Mouse (Mus musculus) midbrain, postnatal 0 days (tissue): ENCODE results near the gene Ptpn21. TPM values are rescaled to one million over a fixed set of nuclear protein-coding genes. Genes with fewer than 3 reads are reported as not detected.

Experiments used
- ATAC-seq: fragments of 200-750 bp; cut with Nextera tagmentation; 2 replicates; pipeline ENCODE4 v1.8.0; 2017; ENCODE audit warnings: moderate number of reproducible peaks, mild to moderate bottlenecking, moderate TSS enrichment, moderate library complexity; ENCODE audit not compliant: low FRiP score
- DNase-seq: peaks from one replicate; pipeline ENCODE4 v3.0.0-alpha.2; 2015; ENCODE audit warnings: low spot score
- H3K27ac ChIP-seq: fragments of 300-500 bp; sonication (generic); 2 replicates; pipeline ENCODE4 v1.5.1; 2014; ENCODE audit warnings: low read depth, mild to moderate bottlenecking, low read length, mixed read lengths
- H3K27me3 ChIP-seq: fragments of 300-500 bp; sonication (generic); 2 replicates; pipeline ENCODE4 v1.6.1; 2014; ENCODE audit warnings: low read length, control low read depth, mixed read lengths; ENCODE audit not compliant: insufficient read depth
- H3K36me3 ChIP-seq: fragments of 300-500 bp; sonication (generic); 2 replicates; pipeline ENCODE4 v1.6.1; 2014; ENCODE audit warnings: low read length, control low read depth, mixed read lengths; ENCODE audit not compliant: insufficient read depth
- H3K4me1 ChIP-seq: fragments of 300-500 bp; sonication (generic); 2 replicates; pipeline ENCODE4 v1.6.1; 2014; ENCODE audit warnings: mild to moderate bottlenecking, control low read depth, antibody characterized with exemption, low read length, mixed read lengths; ENCODE audit not compliant: insufficient read depth
- H3K4me2 ChIP-seq: fragments of 300-500 bp; sonication (generic); 2 replicates; pipeline ENCODE4 v1.6.1; 2014; ENCODE audit warnings: low read depth, mild to moderate bottlenecking, low read length, mixed read lengths; ENCODE audit not compliant: poor library complexity, severe bottlenecking
- H3K4me3 ChIP-seq: fragments of 300-500 bp; sonication (generic); 2 replicates; pipeline ENCODE4 v1.5.1; 2014; ENCODE audit warnings: low read depth, mild to moderate bottlenecking, low read length, moderate library complexity
- H3K9ac ChIP-seq: fragments of 300-500 bp; sonication (generic); replicated peaks from 2 replicates; pipeline ENCODE4 v1.6.1; 2014; ENCODE audit warnings: mild to moderate bottlenecking, low read length, moderate library complexity, mixed read lengths; ENCODE audit not compliant: poor library complexity, severe bottlenecking
- H3K9me3 ChIP-seq: fragments of 300-500 bp; sonication (generic); 2 replicates; pipeline ENCODE4 v1.6.1; 2016; ENCODE audit warnings: low read length, control low read depth
- CTCF ChIP-seq: IDR thresholded peaks from 2 replicates; pipeline ENCODE4 v1.5.1; 2016; ENCODE audit warnings: antibody characterized with exemption, mild to moderate bottlenecking
- WGBS: fragments of 180-500 bp; shearing (Covaris S2); extraction: QIAGEN DNeasy Blood & Tissue Kit; methylation state at CpG from one replicate; pipeline ENCODE4 v1.1.7; 2014; 5-methylcytosine and 5-hydroxymethylcytosine counted together
- polyA plus RNA-seq: library from polyadenylated mRNA; unstranded; fragments of >200 nt; fragmentation: Nextera tagmentation; extraction: Ambion mirVana; gene quantifications from 2 replicates; pipeline ENCODE4 v1.2.1, GENCODE M21; 2015
- total RNA-seq: library from RNA; depleted of rRNA; stranded (reverse); fragments of >200 nt; gene quantifications from 2 replicates; pipeline ENCODE4 v1.2.3, GENCODE M21; 2014

Ptpn21 gene
- total and polyA plus RNA-seq, 2 experiments from 2014 or later, result 2.7 to 3.2 TPM

GRCm38 (mm10) chr12:98720628-98721027 is 16.6 kb downstream of the Ptpn21 start:
- H3K27ac ChIP-seq, result no peak overlapping the region
- no peak for ATAC-seq
- 57% methylated on average over 3 of the region's 3 CpGs for WGBS

GRCm38 (mm10) chr12:98716142-98716541 is 21.1 kb downstream of the Ptpn21 start:
- no peak for TF ChIP-seq CTCF
- Histone ChIP-seq H3K9ac (no peak overlapping the region), H3K4me2 (no peak overlapping the region), H3K27me3 (no peaks in the 10 kb centered on the region), H3K4me1 (no peaks in the 10 kb centered on the region), H3K9me3 (no peaks in the 10 kb centered on the region), H3K27ac (no peak overlapping the region), H3K4me3 (no peak overlapping the region), H3K36me3 (no peaks in the 10 kb centered on the region)
- no peak for DNase-seq
- ATAC-seq, result no peak
- 92% methylated on average over 2 of the region's 2 CpGs for WGBS

More at GRCm38 (mm10) chr12:98720628-98721027, 16.6 kb downstream of the Ptpn21 start:
- H3K9ac ChIP-seq, result no peak overlapping the region
- H3K9me3 ChIP-seq, result no peaks in the 10 kb centered on the region
- H3K4me2 ChIP-seq, result no peak overlapping the region
- no peaks in the 10 kb centered on the region for H3K4me1 ChIP-seq
- no peak for TF ChIP-seq CTCF
- no peaks in the 10 kb centered on the region for H3K36me3 ChIP-seq
- H3K4me3 ChIP-seq, result no peak overlapping the region
- H3K27me3 ChIP-seq, result no peaks in the 10 kb centered on the region
- peak; percentile 67 for DNase-seq

GRCm38 (mm10) chr12:98714757-98715156 is 22.4 kb downstream of the Ptpn21 start:
- H3K4me3 ChIP-seq, result no peak overlapping the region
- no peaks in the 10 kb centered on the region for H3K36me3 ChIP-seq
- 26% methylated on average over 11 of the region's 11 CpGs for WGBS
- no peaks in the 10 kb centered on the region for H3K9me3 ChIP-seq
- no peak for ATAC-seq
- no peaks in the 10 kb centered on the region for H3K27me3 ChIP-seq
- no peak for DNase-seq
- H3K4me2 ChIP-seq, result no peak overlapping the region
- no peak overlapping the region for H3K27ac ChIP-seq
- no peak overlapping the region for H3K9ac ChIP-seq
- no peak for TF ChIP-seq CTCF
- no peaks in the 10 kb centered on the region for H3K4me1 ChIP-seq

GRCm38 (mm10) chr12:98713621-98714103 is 23.5 kb downstream of the Ptpn21 start:
- Histone ChIP-seq H3K4me3 (no peak overlapping the region), H3K4me1 (no peaks in the 10 kb centered on the region), H3K36me3 (no peaks in the 10 kb centered on the region), H3K9me3 (no peaks in the 10 kb centered on the region), H3K9ac (no peak overlapping the region), H3K27ac (no peak overlapping the region), H3K4me2 (no peak overlapping the region), H3K27me3 (no peaks in the 10 kb centered on the region)
- ATAC-seq (no peak), DNase-seq (no peak)
- no peak for TF ChIP-seq CTCF
- 57% methylated on average over 7 of the region's 7 CpGs for WGBS

GRCm38 (mm10) chr12:98712819-98713218 is 24.4 kb downstream of the Ptpn21 start:
- ATAC-seq, result no peak
- no peak for TF ChIP-seq CTCF
- 67% methylated on average over 6 of the region's 6 CpGs for WGBS

GRCm38 (mm10) chr12:98703961-98704360 is 33.2 kb downstream of the Ptpn21 start:
- TF ChIP-seq CTCF, result no peak

More at GRCm38 (mm10) chr12:98712819-98713218, 24.4 kb downstream of the Ptpn21 start:
- H3K4me1 ChIP-seq, result no peaks in the 10 kb centered on the region
- H3K9me3 ChIP-seq, result no peaks in the 10 kb centered on the region
- no peak overlapping the region for H3K4me2 ChIP-seq
- H3K4me3 ChIP-seq, result no peak overlapping the region
- no peaks in the 10 kb centered on the region for H3K27me3 ChIP-seq
- H3K36me3 ChIP-seq, result no peaks in the 10 kb centered on the region
- DNase-seq, result no peak
- no peak overlapping the region for H3K9ac ChIP-seq
- no peak overlapping the region for H3K27ac ChIP-seq

More at GRCm38 (mm10) chr12:98703961-98704360, 33.2 kb downstream of the Ptpn21 start:
- no peak overlapping the region for H3K9ac ChIP-seq
- DNase-seq, result no peak
- no peak overlapping the region for H3K4me2 ChIP-seq
- H3K27ac ChIP-seq, result no peak overlapping the region
- no peaks in the 10 kb centered on the region for H3K9me3 ChIP-seq
- WGBS, result 82% methylated on average over 10 of the region's 10 CpGs
- no peak overlapping the region for H3K4me3 ChIP-seq
- H3K27me3 ChIP-seq, result no peaks in the 10 kb centered on the region
- no peaks in the 10 kb centered on the region; the same call in 1 of the 2 replicates for H3K36me3 ChIP-seq
- no peak for ATAC-seq
- H3K4me1 ChIP-seq, result no peaks in the 10 kb centered on the region
